Mouse (Mus musculus) liver, adult 2 months (tissue): ENCODE data around the gene H2-Oa.

Source experiments
- CTCF ChIP-seq: fragments of 200-500 bp; IDR thresholded peaks from 2 replicates; pipeline ENCODE4 v1.5.1; 2011; ENCODE audit warnings: low read depth, low read length, control low read depth
- POLR2A ChIP-seq: fragments of 200-500 bp; IDR thresholded peaks from 2 replicates; pipeline ENCODE4 v1.6.1; 2011; ENCODE audit warnings: low read length, control low read depth; ENCODE audit not compliant: insufficient read depth; ENCODE audit errors: extremely low read depth

- TF ChIP-seq CTCF (no peak), POLR2A (no peak)
These were observed 12.5 kb upstream of the H2-Oa start for GRCm38 (mm10) chr17:34079621-34080020.
